25 mouse cellular contexts compared by ENCODE assay signal in genomic region chr4:142397858-142398257, GRCm38 (mm10).
DNase-seq lines count a peak whose midpoint lies in the region; TF ChIP-seq lines count a peak whose summit lies in the region.
"Had no signal": no experiment of that assay in that cellular context is flagged by ENCODE, and none has a peak within 500 bp of the region (broad histone marks: within the 10 kb centered on the region; RNA-seq: fewer than 3 reads in every experiment).

No protein-coding gene starts in this region.

- H3K36me3 ChIP-seq in heart, adult 2 months (ENCODE audit: control insufficient read depth, insufficient read depth, low read length), result no peaks in the 10 kb centered on the region
- H3K36me3 ChIP-seq: heart, embryonic 10.5 days; heart, embryonic 15.5 days; hindbrain, embryonic 13.5 days; liver, embryonic 12.5 days; neural tube, embryonic 13.5 days had no signal

- H3K79me2 ChIP-seq in heart, adult 2 months (replicated peaks; ENCODE audit: control insufficient read depth, insufficient read depth, low read length), result no peaks in the 10 kb centered on the region

- no peak for TF ChIP-seq POLR2A in heart, adult 2 months (IDR thresholded peaks at IDR 0.05; ENCODE audit: insufficient read depth, low read depth, low read length)

- no peak overlapping the region for H3K27ac ChIP-seq in heart, adult 2 months
- H3K27ac ChIP-seq in layer of hippocampus, adult 2 months, result no peak overlapping the region
- H3K27ac ChIP-seq: embryonic facial prominence, embryonic 13.5 days; heart, embryonic 10.5 days; heart, embryonic 15.5 days; hindbrain, embryonic 13.5 days; liver, embryonic 12.5 days; midbrain, embryonic 10.5 days; neural tube, embryonic 13.5 days had no signal

- H3K27me3 ChIP-seq in heart, adult 2 months (ENCODE audit: control insufficient read depth, insufficient read depth, low read length), result no peaks in the 10 kb centered on the region
- H3K27me3 ChIP-seq: CH12.LX; embryonic facial prominence, embryonic 13.5 days; hindbrain, embryonic 13.5 days; liver, embryonic 12.5 days; neural tube, embryonic 13.5 days had no signal

- intact Hi-C loops in heart, adult 2 months (cut with DNase I), result no loop called here
- intact Hi-C loops in heart, postnatal 10 days (cut with DNase I), result loop anchor here (5.0 kb wide), 1 partner anchor 151 kb away; no protein-coding TSS in a partner anchor

- no peak overlapping the region for H3K9ac ChIP-seq in heart, adult 2 months (ENCODE audit: low read depth, low read length)
- H3K9ac ChIP-seq: embryonic facial prominence, embryonic 13.5 days; heart, embryonic 15.5 days; hindbrain, embryonic 13.5 days; liver, embryonic 12.5 days; liver, postnatal 0 days; neural tube, embryonic 13.5 days had no signal

- no peak for DNase-seq in heart, adult 2 months
- DNase-seq in heart, postnatal 10 days, result no peak
- no peak for DNase-seq in layer of hippocampus, adult 2 months (ENCODE audit: low spot score in 2 of 2)
- DNase-seq in layer of hippocampus, postnatal 10 days (ENCODE audit: low spot score in 2 of 2), result no peak
- peak; percentile 12 for DNase-seq in thymus, postnatal 4 days
- DNase-seq in thymus, postnatal 10 days (ENCODE audit: low spot score in 2 of 2), result no peak
- DNase-seq in right cerebral cortex, postnatal 4 days, result no peak
- DNase-seq: adrenal gland, adult 2 months; adrenal gland, postnatal 36 days; cerebellum, adult 9-10 months; gastrocnemius, postnatal 14 days; heart, postnatal 36 days; left cerebral cortex, postnatal 4 days; liver, postnatal 0 days; lung, postnatal 14 days; thymus, postnatal 14 days had no signal

- TF ChIP-seq CTCF in heart, adult 2 months (IDR thresholded peaks at IDR 0.05), result peak; percentile 42
- TF ChIP-seq CTCF in layer of hippocampus, adult 2 months (conservative IDR thresholded peaks at IDR 0.05), result peak; percentile 64

- WGBS in heart, adult 2 months, result 63% methylated on average over 7 of the region's 7 CpGs

- no peak overlapping the region for H3K4me3 ChIP-seq in heart, adult 2 months
- H3K4me3 ChIP-seq in layer of hippocampus, adult 2 months, result no peak overlapping the region
- H3K4me3 ChIP-seq: embryonic facial prominence, embryonic 13.5 days; heart, embryonic 10.5 days; heart, embryonic 15.5 days; hindbrain, embryonic 13.5 days; liver, embryonic 12.5 days; midbrain, embryonic 10.5 days; myocyte; neural tube, embryonic 13.5 days had no signal

- no peaks in the 10 kb centered on the region for H3K4me1 ChIP-seq in heart, adult 2 months (ENCODE audit: control insufficient read depth, insufficient read depth, low read length)
- H3K4me1 ChIP-seq: heart, embryonic 10.5 days; heart, embryonic 15.5 days; liver, embryonic 12.5 days; midbrain, embryonic 10.5 days; neural tube, embryonic 13.5 days had no signal

- no peak for TF ChIP-seq EP300 in heart, adult 2 months (IDR thresholded peaks at IDR 0.05; ENCODE audit: insufficient read depth, low read depth, low read length)
